Mouse (Mus musculus): ENCODE measurements at regions not wholly inside any gene's neighbourhood (a gene's known extent, or its start where the extent isn't known, plus 50 kb on each side); places are given as distances from the start of the nearest gene placed in this dataset.
A peak's percentile ranks its signal among the peaks of the same experiment; 100 is the strongest.

GRCm38 (mm10) chr5:62545785-62546184 is 220.2 kb downstream of the Arap2 start:
- DNase-seq: no peak

GRCm38 (mm10) chr5:62539304-62539703 is 226.7 kb downstream of the Arap2 start:
- DNase-seq: no peak

GRCm38 (mm10) chr5:62511827-62512226 is 254.1 kb downstream of the Arap2 start:
- DNase-seq: no peak

- DNase-seq: peak; percentile 31
Measured at GRCm38 (mm10) chr5:62483521-62483920, 282.4 kb downstream of the Arap2 start.

GRCm38 (mm10) chr5:62480967-62481366 is 285.0 kb downstream of the Arap2 start:
- no peak for DNase-seq

GRCm38 (mm10) chr5:62473412-62473811 is 292.5 kb downstream of the Arap2 start:
- DNase-seq: no peak

GRCm38 (mm10) chr5:62466802-62467201 is 299.2 kb downstream of the Arap2 start:
- DNase-seq: no peak

- DNase-seq: no peak
Measured at GRCm38 (mm10) chr5:62462574-62462973, 303.4 kb downstream of the Arap2 start.
